Mouse (Mus musculus) cerebellum, adult 11 months (tissue): Measurements from ENCODE around the gene Ints13.

ENCODE experiments used
- DNase-seq: peaks from one replicate; pipeline ENCODE4 v3.0.0; 2022

Gene Ints13

DNA sequence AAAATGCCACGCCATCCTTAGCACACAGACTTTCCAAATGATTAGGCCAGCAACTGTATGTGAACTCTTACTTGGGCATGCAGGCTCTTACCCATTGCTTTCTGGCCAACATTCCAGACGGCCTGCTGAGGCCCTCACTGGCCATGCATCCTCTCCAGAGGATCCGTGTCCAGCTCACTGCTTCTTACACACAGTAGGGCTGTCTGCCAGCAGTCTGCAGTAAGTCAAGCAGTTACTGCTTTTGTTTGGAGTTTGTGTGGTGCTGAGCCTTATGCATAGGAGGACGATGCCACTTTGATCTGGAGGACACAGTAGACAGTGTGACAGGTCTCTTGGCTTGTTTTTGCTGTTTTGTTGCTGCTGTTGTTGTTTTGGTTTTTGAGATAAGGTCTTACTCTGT lies 39.0 kb downstream of the Ints13 start:
- DNase-seq = no peak

DNA sequence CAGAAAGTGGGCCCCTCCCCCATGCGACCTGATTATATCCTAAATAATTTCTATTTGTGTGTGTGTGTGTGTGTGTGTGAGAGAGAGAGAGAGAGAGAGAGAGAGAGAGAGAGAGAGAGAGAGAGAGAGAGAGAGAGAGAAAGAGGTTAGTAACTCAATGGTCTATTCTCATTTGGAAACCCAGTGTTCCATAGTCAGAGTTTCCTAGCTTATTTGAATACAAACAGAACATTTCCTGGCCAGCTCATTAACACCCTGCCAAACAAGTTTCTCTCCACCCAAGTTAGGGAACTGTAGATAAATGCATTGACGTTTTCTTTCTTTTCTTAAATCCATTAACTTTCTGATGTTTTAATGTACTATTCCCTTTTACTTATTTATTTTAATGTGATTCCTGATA lies 39.6 kb downstream of the Ints13 start:
- DNase-seq = no peak

- DNase-seq = no peak
These were observed 40.5 kb downstream of the Ints13 start for GRCm38 (mm10) chr6:146537111-146537510.

GRCm38 (mm10) chr6:146535501-146535900 lies 42.1 kb downstream of the Ints13 start:
- DNase-seq = no peak

DNA sequence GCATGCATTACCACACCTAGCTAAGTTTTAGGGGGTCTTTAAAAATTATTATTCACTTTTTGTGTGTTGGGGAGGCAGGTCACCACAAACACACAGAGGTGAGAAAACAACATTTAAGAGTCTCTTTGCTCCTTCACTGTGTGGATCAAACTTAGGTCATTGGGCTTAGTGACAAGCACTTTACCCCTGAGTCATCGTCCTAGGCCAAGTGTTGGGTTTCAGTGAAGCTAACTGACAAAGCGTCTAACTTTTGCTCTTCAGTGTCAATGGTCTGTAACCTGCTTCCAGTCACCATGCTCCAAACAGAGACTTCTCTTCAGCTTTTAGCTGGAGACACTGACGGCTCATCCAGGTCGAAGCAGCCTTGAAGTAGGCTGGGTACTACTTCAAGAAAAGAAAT lies 44.5 kb downstream of the Ints13 start:
- no peak for DNase-seq

DNA sequence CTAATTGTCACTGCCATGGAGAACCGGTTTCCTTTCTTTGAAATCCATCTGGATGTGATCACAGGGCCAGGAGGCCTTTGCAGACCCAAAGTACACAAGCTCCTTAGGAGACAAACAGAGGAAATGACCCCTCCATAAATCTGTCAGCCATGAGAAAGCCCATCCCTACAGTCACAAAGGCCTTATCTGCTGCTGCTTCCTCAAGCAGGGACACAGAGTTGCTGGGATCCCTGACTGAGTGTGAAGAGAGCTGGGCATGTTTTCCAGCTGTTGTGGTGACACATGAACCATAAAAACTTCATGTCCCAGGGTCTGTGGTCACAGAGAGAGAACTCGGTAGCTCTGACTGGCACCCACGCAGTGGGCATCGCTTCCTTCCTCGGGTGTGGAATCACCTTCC lies 46.9 kb downstream of the Ints13 start:
- no peak for DNase-seq

DNA sequence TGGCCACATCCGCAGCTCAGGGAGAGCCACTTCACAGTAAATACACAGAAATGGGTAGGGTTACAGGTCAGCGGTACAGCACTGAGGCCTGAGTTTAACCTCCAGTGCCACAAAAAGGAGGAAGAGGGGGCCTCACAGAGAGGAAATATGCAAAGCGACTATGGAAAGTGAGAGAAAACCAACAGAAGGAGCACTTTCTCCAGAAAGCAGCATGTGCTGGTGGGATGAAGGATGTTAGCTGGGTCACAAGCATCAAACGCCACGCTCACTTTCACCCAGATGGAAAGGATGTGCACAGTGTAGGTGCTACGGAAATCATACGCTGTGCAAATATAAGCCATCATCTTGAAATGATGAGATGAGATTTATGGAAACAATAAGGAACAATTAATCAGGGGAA lies 47.3 kb downstream of the Ints13 start:
- DNase-seq = no peak

GRCm38 (mm10) chr6:146527537-146527936 lies 50.1 kb downstream of the Ints13 start:
- DNase-seq = no peak

DNA sequence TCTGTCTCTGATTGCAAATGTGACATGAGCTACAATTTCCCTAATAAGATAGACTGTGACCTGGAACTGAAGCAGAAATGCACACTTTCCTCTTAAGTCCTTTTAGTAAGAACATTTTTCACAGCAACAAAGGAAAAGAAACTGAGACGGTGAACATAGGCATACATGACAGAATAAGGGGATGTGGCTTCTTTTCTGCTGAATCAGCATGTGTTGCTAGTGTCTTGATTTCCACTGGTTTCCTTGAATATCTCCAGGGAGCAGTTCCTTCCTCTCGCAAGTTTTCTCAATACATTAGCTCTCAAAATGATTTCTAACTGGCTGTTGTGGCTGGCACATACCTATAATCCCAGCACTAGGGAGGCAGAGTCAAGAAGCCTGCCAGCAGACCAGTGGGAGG lies 52.1 kb downstream of the Ints13 start:
- DNase-seq = no peak

DNA sequence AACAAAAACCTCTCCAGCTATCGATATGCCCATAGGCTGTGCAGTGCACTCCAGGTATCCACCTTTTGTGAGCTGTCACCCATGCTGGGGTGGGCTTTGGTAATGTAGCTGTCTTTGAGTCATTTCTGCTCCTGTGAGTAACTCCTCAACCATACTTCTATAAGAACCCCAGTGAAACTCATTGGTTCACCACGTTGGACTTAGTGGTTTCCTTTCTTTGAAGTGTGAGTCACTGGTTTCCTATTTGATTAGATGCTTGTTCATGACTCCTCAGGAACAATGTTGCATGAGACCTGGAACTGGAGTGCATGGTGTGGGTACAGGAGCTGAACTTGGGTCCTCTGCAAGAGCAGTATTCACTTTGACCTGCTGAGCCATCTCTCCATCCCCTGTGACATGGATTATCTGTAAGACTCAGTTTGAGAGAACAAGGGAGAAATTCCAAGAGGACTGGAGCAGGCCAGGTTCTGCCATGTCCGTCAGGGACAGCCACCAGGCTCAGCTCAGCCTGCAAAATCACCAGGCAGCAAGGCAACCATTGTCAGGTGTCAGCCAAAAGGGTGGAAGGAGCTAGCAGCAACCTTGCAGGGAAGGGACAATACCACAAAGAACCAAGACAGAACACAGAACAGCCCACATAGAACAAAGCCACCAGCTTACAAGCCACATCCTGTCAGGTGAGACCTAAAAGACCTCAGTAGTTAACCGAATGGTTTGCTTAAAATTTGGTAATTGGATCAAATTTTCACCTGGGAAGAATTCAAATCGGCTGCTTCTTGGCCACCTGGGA lies 56.0 kb downstream of the Ints13 start:
- no peak for DNase-seq

GRCm38 (mm10) chr6:146519019-146519418 lies 58.6 kb downstream of the Ints13 start:
- DNase-seq = no peak

GRCm38 (mm10) chr6:146515936-146516335 lies 61.7 kb downstream of the Ints13 start:
- no peak for DNase-seq

DNA sequence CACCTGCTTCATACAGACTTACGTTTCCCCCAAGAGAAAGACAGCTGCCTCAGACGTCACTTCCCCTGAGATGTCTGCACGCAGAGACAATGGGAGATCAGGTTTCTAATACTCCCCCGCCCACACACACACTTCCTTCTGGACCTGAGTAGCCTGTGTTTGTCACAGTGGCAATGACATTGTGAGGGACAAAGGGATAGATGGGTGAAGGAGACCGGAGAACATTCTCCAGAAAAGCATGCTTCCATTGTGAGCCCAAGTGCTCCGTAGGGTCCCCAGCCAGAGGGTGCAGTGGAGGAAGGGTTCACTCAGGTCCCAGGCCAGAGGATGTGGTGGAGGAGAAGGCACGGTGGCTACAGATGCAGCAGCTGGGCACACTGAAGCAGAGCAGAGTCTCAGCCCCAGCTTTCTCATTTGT lies 63.1 kb downstream of the Ints13 start:
- DNase-seq = no peak

GRCm38 (mm10) chr6:146513899-146514298 lies 63.7 kb downstream of the Ints13 start:
- no peak for DNase-seq

DNA sequence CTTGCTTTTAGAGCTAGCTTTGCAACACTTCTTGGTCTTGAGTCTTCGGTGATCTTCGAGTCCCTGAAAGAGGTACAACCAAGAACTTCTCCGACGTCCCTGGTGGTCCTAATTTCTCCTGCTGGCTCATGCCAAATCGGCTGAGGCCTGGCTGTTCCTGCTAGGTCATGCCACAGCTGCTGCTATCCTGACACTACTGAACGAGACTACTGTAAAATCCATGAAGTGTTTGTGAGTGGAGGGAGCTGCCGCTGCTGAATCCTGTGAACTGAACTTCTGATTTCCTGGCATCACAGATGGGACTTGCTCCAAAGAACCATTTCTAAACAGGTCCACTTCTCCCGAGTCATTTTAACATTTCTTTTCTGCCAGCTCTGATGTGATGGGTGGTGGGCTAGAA lies 64.3 kb downstream of the Ints13 start:
- no peak for DNase-seq

- DNase-seq = no peak
These were observed 66.1 kb downstream of the Ints13 start for GRCm38 (mm10) chr6:146511511-146511910.

GRCm38 (mm10) chr6:146509891-146510290 lies 67.7 kb downstream of the Ints13 start:
- DNase-seq = no peak

DNA sequence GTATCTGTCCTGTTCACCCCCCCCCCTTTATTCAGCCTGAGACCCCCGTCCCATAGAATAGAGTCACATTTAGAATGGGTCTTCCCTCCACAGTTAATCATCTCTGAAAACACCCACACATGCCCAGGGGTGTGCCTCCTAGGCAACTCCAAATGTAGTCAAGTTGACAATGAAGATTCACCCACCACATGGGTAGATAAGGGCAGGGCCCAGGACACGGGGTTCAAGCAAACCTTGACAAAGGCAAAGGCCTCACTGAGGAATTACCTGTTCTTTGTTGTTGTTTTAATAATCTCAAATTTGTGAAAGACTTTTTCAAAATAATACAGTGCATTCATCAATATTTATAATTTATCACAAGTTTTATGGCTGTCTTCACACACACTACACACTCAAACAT lies 73.2 kb downstream of the Ints13 start:
- no peak for DNase-seq

- no peak for DNase-seq
These were observed 74.8 kb downstream of the Ints13 start for GRCm38 (mm10) chr6:146502856-146503255.

GRCm38 (mm10) chr6:146501866-146502804 lies 75.5 kb downstream of the Ints13 start, which contains the start of gene Itpr2:
Gene Itpr2, minus strand, starts transcription at chr6:146502223.
- peak; percentile 57 for DNase-seq

- DNase-seq = peak; percentile 22
These were observed 76.2 kb downstream of the Ints13 start for GRCm38 (mm10) chr6:146501316-146501865.

GRCm38 (mm10) chr6:146500771-146501170 lies 76.9 kb downstream of the Ints13 start:
- DNase-seq = no peak

DNA sequence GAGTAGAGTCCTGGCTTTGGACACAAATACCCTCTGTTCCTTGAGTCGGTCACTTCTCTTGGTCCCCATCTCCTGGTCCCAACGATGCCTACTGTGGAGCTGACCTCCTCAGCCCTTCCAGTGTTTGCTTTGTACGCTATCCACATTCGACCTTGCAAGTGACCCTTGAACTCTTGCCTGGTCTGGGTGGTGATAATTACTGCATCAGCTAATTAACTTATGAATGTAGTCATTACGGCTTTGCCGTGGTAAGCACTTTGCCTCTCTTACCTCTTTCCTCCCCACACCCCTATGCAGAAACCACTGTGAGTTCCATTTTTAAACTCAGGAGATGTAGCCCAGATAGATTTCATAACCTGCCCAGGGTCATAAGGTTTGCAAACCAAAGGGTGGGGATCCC lies 77.4 kb downstream of the Ints13 start:
- no peak for DNase-seq
